Mouse (Mus musculus): ENCODE results near the gene Olfr310. TPM values are rescaled to one million over a fixed set of nuclear protein-coding genes. Genes with fewer than 3 reads are reported as not detected.

Olfr310 gene
- not detected for total RNA-seq (2021)

DNA sequence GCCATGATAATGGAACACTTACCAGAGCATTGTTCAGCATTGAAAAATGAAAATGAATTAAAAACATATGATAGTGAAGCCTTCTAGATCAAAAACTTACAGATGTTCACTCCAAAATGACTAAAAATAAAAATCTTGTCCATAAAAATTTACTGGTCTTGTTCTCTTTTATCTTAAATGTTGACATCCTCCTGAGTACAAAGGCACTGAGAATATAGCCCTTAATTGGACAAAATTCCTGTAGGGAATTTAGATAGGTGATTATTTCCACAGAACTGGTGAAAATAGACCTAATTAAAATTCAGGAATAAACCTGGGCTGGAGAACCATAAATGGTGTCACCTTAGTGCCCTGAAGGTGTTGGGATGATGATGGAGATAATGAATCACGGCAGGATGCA, at the start of gene Olfr310:
TSS of gene Olfr310 (minus strand) at position 101 of the 400 bp plus-strand sequence.
- no peak for DNase-seq

DNA sequence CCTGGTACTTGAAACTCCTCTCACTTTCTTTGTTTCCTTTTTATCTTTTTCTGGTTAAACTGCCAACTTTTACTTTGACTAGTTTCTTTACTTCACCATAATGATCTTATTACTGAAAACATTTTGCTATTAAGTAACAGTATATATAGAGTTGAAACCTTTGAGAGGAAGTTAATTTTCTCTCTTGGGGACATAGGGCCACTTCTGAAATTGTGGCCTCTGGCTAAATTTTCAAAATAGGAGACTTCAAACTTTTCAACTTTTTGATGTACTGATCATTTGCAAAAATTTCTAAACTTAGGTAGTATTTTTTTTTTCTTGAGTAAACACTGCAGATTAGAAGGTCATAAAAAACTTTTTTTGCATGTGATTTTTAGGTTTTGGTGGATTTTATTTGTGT, 48.6 kb upstream of the Olfr310 start, which contains the start of gene Olfr308:
TSS of gene Olfr308 (minus strand) at position 101 of the 400 bp plus-strand sequence.
- no peak for DNase-seq

DNA sequence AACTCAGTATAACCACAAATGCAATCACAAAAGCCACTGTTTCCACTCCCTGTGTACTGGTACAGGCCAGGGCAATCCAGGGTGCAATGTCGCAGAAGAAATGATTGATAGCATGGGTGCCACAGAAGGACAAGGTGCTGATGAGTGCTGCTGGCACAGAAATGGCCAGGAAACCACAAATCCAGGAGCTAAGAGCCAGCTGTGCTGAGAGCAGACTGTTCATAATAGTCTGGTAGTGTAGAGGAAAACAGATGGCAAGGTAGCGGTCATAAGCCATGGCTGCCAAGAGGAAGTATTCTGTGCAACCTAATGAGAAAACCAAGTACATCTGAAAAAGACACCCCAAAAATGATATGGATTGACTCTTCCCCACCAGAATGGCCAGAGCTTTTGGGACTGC, 44.4 kb upstream of the Olfr310 start:
- DNase-seq: no peak

DNA sequence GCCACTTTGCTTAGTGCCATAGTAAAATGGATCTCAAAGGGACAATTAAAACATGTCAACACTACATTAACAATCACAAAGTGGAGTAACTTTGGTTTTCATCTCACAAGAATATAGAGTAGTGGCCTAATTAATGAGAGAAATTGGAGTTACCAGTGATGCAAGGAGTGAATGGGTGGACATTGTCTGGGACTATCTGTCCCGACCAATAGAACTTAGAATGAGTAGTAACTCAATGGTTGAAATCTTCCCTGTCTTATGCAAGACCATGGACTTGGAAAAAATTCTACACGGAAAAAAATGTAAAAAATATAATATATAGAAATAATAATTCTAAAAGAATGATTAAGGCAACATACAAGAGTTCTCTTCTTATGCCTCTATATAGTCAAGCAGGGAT, 36.6 kb upstream of the Olfr310 start, which contains the start of gene Olfr309:
TSS of gene Olfr309 (minus strand) at position 101 of the 400 bp plus-strand sequence.
- no peak for DNase-seq

DNA sequence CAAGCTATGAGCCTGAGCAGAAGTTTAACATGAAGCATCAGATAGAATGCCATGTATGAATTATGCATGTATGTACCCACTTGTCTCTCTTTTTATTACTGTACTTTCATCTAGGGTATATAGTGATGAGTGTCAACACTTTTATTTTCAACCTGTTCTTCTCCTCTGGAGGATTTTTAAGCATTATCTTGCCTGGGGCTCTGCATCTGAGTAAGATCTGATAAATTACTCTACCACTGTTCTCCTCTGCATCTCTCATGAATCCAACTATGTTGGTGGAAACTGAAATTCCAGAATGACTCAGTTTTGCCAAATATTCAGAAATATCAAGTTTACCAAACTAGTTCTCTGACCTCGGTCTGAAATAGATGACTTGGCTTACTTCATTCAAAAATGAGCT, 30.8 kb downstream of the Olfr310 start, which contains the start of gene Vmn2r76:
TSS of gene Vmn2r76 (minus strand) at position 101 of the 400 bp plus-strand sequence.
- DNase-seq: no peak

Small RNAs within 50 kb of the gene (microRNA-seq; reads per million reads assigned to microRNA genes)
- gene Gm23192: 0 reads per million in 2 experiments

Other genes with a start within 250 kb of the Olfr310 start
- gene Vmn2r75, start 105.4 kb downstream of the Olfr310 start, total RNA-seq (2021): not detected
- not detected for gene Vmn2r76, start 30.9 kb downstream of the Olfr310 start, total RNA-seq (2021)
- not detected for gene Olfr309, start 36.5 kb upstream of the Olfr310 start, total RNA-seq (2021)
- not detected for gene Olfr308, start 48.5 kb upstream of the Olfr310 start, total RNA-seq (2021)
- not detected for gene Olfr307, start 60.4 kb upstream of the Olfr310 start, total RNA-seq (2021)
- gene Olfr305, start 89.8 kb upstream of the Olfr310 start, total RNA-seq (2021): not detected
- gene Olfr304, start 109.5 kb upstream of the Olfr310 start, total RNA-seq (2021): not detected
- gene Olfr303, start 120.6 kb upstream of the Olfr310 start, total RNA-seq (2021): not detected
- not detected for gene Olfr301, start 126.7 kb upstream of the Olfr310 start, total RNA-seq (2021)
- not detected for gene Olfr299, start 182.7 kb upstream of the Olfr310 start, total RNA-seq (2021)
- gene Olfr298, start 215.3 kb upstream of the Olfr310 start, total RNA-seq (2021): not detected
- not detected for gene Olfr297, start 242.8 kb upstream of the Olfr310 start, total RNA-seq (2021)

All from layer of hippocampus, postnatal 36 days (tissue).